ENCODE assay signal across 8 mouse cellular contexts in genomic region chr10:85128453-85128852, GRCm38 (mm10). TPM values are rescaled to one million over a fixed set of nuclear protein-coding genes. Genes with fewer than 3 reads are reported as not detected.
A peak's percentile ranks its signal among the peaks of the same experiment; 100 is the strongest.
DNase-seq lines count a peak whose midpoint lies in the region; ATAC-seq and TF ChIP-seq lines count a peak whose summit lies in the region.

No protein-coding gene starts in this region.

- H3K4me2 ChIP-seq in hindbrain, embryonic 11.5 days (replicated peaks; ENCODE audit: low read depth, low read length), result peak overlapping the region; percentile 44
- H3K4me2 ChIP-seq in limb, embryonic 14.5 days (replicated peaks; ENCODE audit: low read depth, low read length, severe bottlenecking), result peak overlapping the region; percentile 56
- peak overlapping the region; percentile 77 for H3K4me2 ChIP-seq in midbrain, embryonic 14.5 days (ENCODE audit: low read length)

- H3K9ac ChIP-seq in hindbrain, embryonic 11.5 days (ENCODE audit: low read depth, low read length), result peak overlapping the region; percentile 15; the same call in 1 of the 2 replicates
- H3K9ac ChIP-seq in limb, embryonic 14.5 days (ENCODE audit: low read depth, low read length, severe bottlenecking), result no peak overlapping the region
- no peak overlapping the region for H3K9ac ChIP-seq in midbrain, embryonic 14.5 days (replicated peaks; ENCODE audit: low read length)

- peaks cover 21% of the 10 kb centered on the region for H3K4me1 ChIP-seq in erythroblast, embryonic 14.5 days (ENCODE audit: control insufficient read depth)
- H3K4me1 ChIP-seq in hindbrain, embryonic 11.5 days (replicated peaks; ENCODE audit: control insufficient read depth, insufficient read depth, low read length), result no peaks in the 10 kb centered on the region
- H3K4me1 ChIP-seq in limb, embryonic 14.5 days (ENCODE audit: control insufficient read depth, insufficient read depth, low read length), result peaks cover 9% of the 10 kb centered on the region
- H3K4me1 ChIP-seq in midbrain, embryonic 14.5 days (ENCODE audit: control insufficient read depth, insufficient read depth, low read length), result peaks cover 15% of the 10 kb centered on the region

- H3K36me3 ChIP-seq in erythroblast, embryonic 14.5 days (ENCODE audit: control insufficient read depth), result peaks cover under 1% of the 10 kb centered on the region
- no peaks in the 10 kb centered on the region for H3K36me3 ChIP-seq in hindbrain, embryonic 11.5 days (ENCODE audit: control insufficient read depth, insufficient read depth, low read length)
- H3K36me3 ChIP-seq in limb, embryonic 14.5 days (ENCODE audit: control insufficient read depth, insufficient read depth, low read length), result peaks cover 18% of the 10 kb centered on the region
- peaks cover 19% of the 10 kb centered on the region for H3K36me3 ChIP-seq in midbrain, embryonic 14.5 days (ENCODE audit: control insufficient read depth, insufficient read depth, low read length)

- ATAC-seq in erythroblast, adult 5-6 weeks (replicated peaks; ENCODE audit: low FRiP score, poor library complexity, severe bottlenecking), result no peak
- ATAC-seq in common myeloid progenitor, adult 5-6 weeks (replicated peaks; ENCODE audit: low read depth, poor library complexity, severe bottlenecking), result peak; percentile 75
- 0 out of 2 replicates have a peak, but pooled peaks have one; percentile 10 for ATAC-seq in hindbrain, embryonic 11.5 days (ENCODE audit: low FRiP score)
- ATAC-seq in limb, embryonic 14.5 days (ENCODE audit: low FRiP score, low read depth), result no peak; the same call in 1 of the 2 replicates
- no peak for ATAC-seq in midbrain, embryonic 14.5 days (ENCODE audit: low FRiP score, low TSS enrichment)

- no peaks in the 10 kb centered on the region for H3K27me3 ChIP-seq in erythroblast, embryonic 14.5 days (ENCODE audit: control insufficient read depth)
- no peaks in the 10 kb centered on the region for H3K27me3 ChIP-seq in hindbrain, embryonic 11.5 days (ENCODE audit: control insufficient read depth, insufficient read depth, low read length)
- H3K27me3 ChIP-seq in limb, embryonic 14.5 days (ENCODE audit: control insufficient read depth, insufficient read depth, low read length), result no peaks in the 10 kb centered on the region
- no peaks in the 10 kb centered on the region for H3K27me3 ChIP-seq in midbrain, embryonic 14.5 days (ENCODE audit: control insufficient read depth, insufficient read depth, low read length)

- H3K9me3 ChIP-seq in erythroblast, embryonic 14.5 days (ENCODE audit: control insufficient read depth, low read length), result no peaks in the 10 kb centered on the region; the same call in 1 of the 2 replicates
- no peaks in the 10 kb centered on the region for H3K9me3 ChIP-seq in hindbrain, embryonic 11.5 days (ENCODE audit: control insufficient read depth, low read length)
- H3K9me3 ChIP-seq in limb, embryonic 14.5 days (ENCODE audit: control insufficient read depth, low read length), result no peaks in the 10 kb centered on the region
- no peaks in the 10 kb centered on the region for H3K9me3 ChIP-seq in midbrain, embryonic 14.5 days (ENCODE audit: control insufficient read depth, low read length)

- no peak for TF ChIP-seq POLR2A in limb, embryonic 14.5 days (IDR thresholded peaks at IDR 0.05; ENCODE audit: borderline replicate concordance, extremely low read depth, insufficient read depth, insufficient read length)

- WGBS in hindbrain, embryonic 11.5 days, result 25% methylated on average over 7 of the region's 7 CpGs
- WGBS in limb, embryonic 14.5 days, result 18% methylated on average over 7 of the region's 7 CpGs
- WGBS in midbrain, embryonic 14.5 days, result 29% methylated on average over 7 of the region's 7 CpGs

- H3K27ac ChIP-seq in hindbrain, embryonic 11.5 days (ENCODE audit: low read depth, low read length), result no peak overlapping the region
- H3K27ac ChIP-seq in limb, embryonic 14.5 days (replicated peaks; ENCODE audit: low read depth, low read length), result 0 out of 2 replicates have a peak overlapping the region, but pooled peaks have one; percentile 10
- 0 out of 2 replicates have a peak overlapping the region, but pooled peaks have one; percentile 5 for H3K27ac ChIP-seq in midbrain, embryonic 14.5 days (replicated peaks; ENCODE audit: low read depth, low read length)

- peak overlapping the region; percentile 65 for H3K4me3 ChIP-seq in erythroblast, embryonic 14.5 days (replicated peaks)
- H3K4me3 ChIP-seq in hindbrain, embryonic 11.5 days (ENCODE audit: low read depth, low read length), result peak overlapping the region; percentile 38; the same call in 1 of the 2 replicates
- peak overlapping the region; percentile 57 for H3K4me3 ChIP-seq in limb, embryonic 14.5 days (replicated peaks; ENCODE audit: low read length)
- H3K4me3 ChIP-seq in midbrain, embryonic 14.5 days (replicated peaks; ENCODE audit: low read depth, low read length), result peak overlapping the region; percentile 68

- DNase-seq in hindbrain, embryonic 11.5 days (ENCODE audit: low spot score), result peak; percentile 34
- DNase-seq in limb, embryonic 14.5 days (ENCODE audit: low spot score), result no peak
- DNase-seq in midbrain, embryonic 14.5 days, result no peak
- peak; percentile 48 for DNase-seq in thymus, postnatal 4 days
- no peak for DNase-seq in right cerebral cortex, postnatal 36 days (ENCODE audit: low spot score in 2 of 2)

RNA-seq across cellular contexts. Expression of gene Mterf2, which starts 0.6 kb away (rescaled TPM):
- 0.02 TPM in 1 of 2 replicates, not detected in the other for polyA plus RNA-seq in erythroblast, embryonic 14.5 days (2012)
- total RNA-seq in erythroblast, adult 5-6 weeks (2015; ENCODE audit: low replicate concordance), result 0.63 and 4.8 TPM in 2 replicates
- total RNA-seq in erythroblast, adult 5-6 weeks (2017; ENCODE audit: low replicate concordance), result 0.17 TPM in 1 of 2 replicates, not detected in the other
- total RNA-seq in common myeloid progenitor, adult 5-6 weeks (2017), result 5.3 and 7.9 TPM in 2 replicates
- 35.7 and 37.4 TPM in 2 replicates for polyA plus RNA-seq in hindbrain, embryonic 11.5 days (2014; fragmentation: Nextera tagmentation; extraction: Ambion mirVana)
- 12.9 and 17.0 TPM in 2 replicates for polyA plus RNA-seq in limb, embryonic 14.5 days (2012; rRNA removed)
- 17.2 and 19.0 TPM in 2 replicates for polyA plus RNA-seq in limb, embryonic 14.5 days (2014; fragmentation: Nextera tagmentation; extraction: Ambion mirVana)
- polyA plus RNA-seq in midbrain, embryonic 14.5 days (2014; fragmentation: Nextera tagmentation; extraction: Ambion mirVana), result 31.3 and 35.7 TPM in 2 replicates

RNA-seq across cellular contexts. Expression of gene Tmem263, which starts 26.0 kb away (rescaled TPM):
- 0.50 and 0.81 TPM in 2 replicates for polyA plus RNA-seq in erythroblast, embryonic 14.5 days (2012)
- total RNA-seq in erythroblast, adult 5-6 weeks (2015; ENCODE audit: low replicate concordance), result 6.3 and 7.1 TPM in 2 replicates
- total RNA-seq in erythroblast, adult 5-6 weeks (2017; ENCODE audit: low replicate concordance), result 3.2 and 7.1 TPM in 2 replicates
- total RNA-seq in common myeloid progenitor, adult 5-6 weeks (2017), result 22.5 and 24.7 TPM in 2 replicates
- 59.5 and 67.6 TPM in 2 replicates for polyA plus RNA-seq in hindbrain, embryonic 11.5 days (2014; fragmentation: Nextera tagmentation; extraction: Ambion mirVana)
- 27.5 and 29.1 TPM in 2 replicates for polyA plus RNA-seq in limb, embryonic 14.5 days (2012; rRNA removed)
- polyA plus RNA-seq in limb, embryonic 14.5 days (2014; fragmentation: Nextera tagmentation; extraction: Ambion mirVana), result 83.7 and 87.4 TPM in 2 replicates
- polyA plus RNA-seq in midbrain, embryonic 14.5 days (2014; fragmentation: Nextera tagmentation; extraction: Ambion mirVana), result 41.2 and 50.6 TPM in 2 replicates

RNA-seq across cellular contexts. Expression of gene Fhl4, which starts 26.2 kb away (rescaled TPM):
- not detected in 2 replicates for polyA plus RNA-seq in erythroblast, embryonic 14.5 days (2012)
- total RNA-seq in erythroblast, adult 5-6 weeks (2015; ENCODE audit: low replicate concordance), result not detected in 2 replicates
- not detected in 2 replicates for total RNA-seq in erythroblast, adult 5-6 weeks (2017; ENCODE audit: low replicate concordance)
- 0.68 and 2.3 TPM in 2 replicates for total RNA-seq in common myeloid progenitor, adult 5-6 weeks (2017)
- 2.0 and 2.6 TPM in 2 replicates for polyA plus RNA-seq in hindbrain, embryonic 11.5 days (2014; fragmentation: Nextera tagmentation; extraction: Ambion mirVana)
- polyA plus RNA-seq in limb, embryonic 14.5 days (2012; rRNA removed), result 0.75 and 1.0 TPM in 2 replicates
- 1.3 and 1.6 TPM in 2 replicates for polyA plus RNA-seq in limb, embryonic 14.5 days (2014; fragmentation: Nextera tagmentation; extraction: Ambion mirVana)
- 2.7 and 3.0 TPM in 2 replicates for polyA plus RNA-seq in midbrain, embryonic 14.5 days (2014; fragmentation: Nextera tagmentation; extraction: Ambion mirVana)

RNA-seq across cellular contexts. Expression of gene Cry1, which starts 56.4 kb away (rescaled TPM):
- 0.08 and 0.25 TPM in 2 replicates for polyA plus RNA-seq in erythroblast, embryonic 14.5 days (2012)
- total RNA-seq in erythroblast, adult 5-6 weeks (2015; ENCODE audit: low replicate concordance), result 1.0 and 3.7 TPM in 2 replicates
- 3.5 and 4.3 TPM in 2 replicates for total RNA-seq in erythroblast, adult 5-6 weeks (2017; ENCODE audit: low replicate concordance)
- 15.9 and 17.6 TPM in 2 replicates for total RNA-seq in common myeloid progenitor, adult 5-6 weeks (2017)
- 29.2 and 31.7 TPM in 2 replicates for polyA plus RNA-seq in hindbrain, embryonic 11.5 days (2014; fragmentation: Nextera tagmentation; extraction: Ambion mirVana)
- polyA plus RNA-seq in limb, embryonic 14.5 days (2012; rRNA removed), result 18.2 and 18.6 TPM in 2 replicates
- 32.3 and 35.4 TPM in 2 replicates for polyA plus RNA-seq in limb, embryonic 14.5 days (2014; fragmentation: Nextera tagmentation; extraction: Ambion mirVana)
- polyA plus RNA-seq in midbrain, embryonic 14.5 days (2014; fragmentation: Nextera tagmentation; extraction: Ambion mirVana), result 26.1 and 40.3 TPM in 2 replicates

Comparison
In these comparisons a context has a peak if more than half of its experiments do, and no peak if none do; other contexts are left out.
1. ATAC-seq: peak in common myeloid progenitor, adult 5-6 weeks (single experiment) and hindbrain, embryonic 11.5 days (single experiment); none in erythroblast, adult 5-6 weeks (single experiment), limb, embryonic 14.5 days (single experiment) and midbrain, embryonic 14.5 days (single experiment).
2. DNase-seq: peak in hindbrain, embryonic 11.5 days (single experiment) and thymus, postnatal 4 days (single experiment); none in limb, embryonic 14.5 days (single experiment), midbrain, embryonic 14.5 days (single experiment) and right cerebral cortex, postnatal 36 days (0 of 2).
3. RNA of gene Mterf2, which starts 0.6 kb away (polyA plus RNA-seq): 35.7 to 37.4 TPM in hindbrain, embryonic 11.5 days, 31.3 to 35.7 TPM in midbrain, embryonic 14.5 days and 12.9 to 19.0 TPM in limb, embryonic 14.5 days; 0.02 TPM in erythroblast, embryonic 14.5 days; every median in the first group is over 10 times any median in the second.
4. RNA of gene Tmem263, which starts 26.0 kb away (polyA plus RNA-seq): 27.5 to 87.4 TPM in limb, embryonic 14.5 days, 59.5 to 67.6 TPM in hindbrain, embryonic 11.5 days and 41.2 to 50.6 TPM in midbrain, embryonic 14.5 days; 0.50 to 0.81 TPM in erythroblast, embryonic 14.5 days; every median in the first group is over 10 times any median in the second.
5. Peak in every context shown above with its lines, with median percentiles within 50 percentile points of each other: H3K4me3 ChIP-seq and H3K4me2 ChIP-seq.